Comparison of ENCODE assay signal across 16 mouse cellular contexts in the genomic region with DNA sequence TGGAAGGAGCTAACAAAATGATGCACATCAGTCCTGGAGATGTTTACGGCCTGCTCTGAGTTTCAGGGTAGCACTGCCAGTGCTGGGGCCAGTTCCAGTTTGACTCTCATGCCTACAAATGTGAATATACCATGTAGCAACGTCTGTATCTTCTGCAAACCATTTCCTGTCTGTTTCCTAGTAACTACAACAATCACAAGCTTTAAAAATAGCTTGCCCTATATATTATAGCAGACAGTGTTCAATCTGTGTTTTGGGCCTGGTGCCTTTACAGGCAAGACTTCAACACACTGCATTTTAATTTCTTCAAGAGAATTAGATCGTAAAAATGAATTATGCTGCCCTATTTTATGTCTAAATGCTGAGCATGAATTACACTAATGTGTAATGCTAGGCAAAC.
DNase-seq lines count a peak whose midpoint lies in the region; ATAC-seq lines count a peak whose summit lies in the region.
"Had no signal": no experiment of that assay in that cellular context is flagged by ENCODE, and none has a peak within 500 bp of the region (broad histone marks: within the 10 kb centered on the region; RNA-seq: fewer than 3 reads in every experiment).

No protein-coding gene starts in this region.

- ATAC-seq in frontal cortex, adult (ENCODE audit: low TSS enrichment), result peak; percentile 70
- peak; percentile 58; the same call in 1 of the 2 replicates for ATAC-seq in megakaryocyte, adult 5-6 weeks (ENCODE audit: poor library complexity, severe bottlenecking)
- ATAC-seq: forebrain, embryonic 13.5 days had no signal

- no peak for DNase-seq in frontal cortex, postnatal 25 days (ENCODE audit: low spot score in 2 of 2)
- DNase-seq in thymus, postnatal 25 days, result peak; percentile 10
- no peak for DNase-seq in thymus, postnatal 4 days
- no peak for DNase-seq in layer of hippocampus, postnatal 25 days (ENCODE audit: extremely low spot score in 1 of 2, low spot score in 1 of 2)
- no peak for DNase-seq in spleen, adult 18-20 months
- no peak for DNase-seq in layer of hippocampus, adult 8-10 months (ENCODE audit: low spot score in 2 of 2)
- DNase-seq: cerebellum, postnatal 10 days; heart, adult 18-20 months; kidney, adult 11 months; kidney, postnatal 25 days; layer of hippocampus, adult 9-11 months; lung, postnatal 14 days; thymus, adult 18-20 months had no signal
